Mouse (Mus musculus) left cerebral cortex, postnatal 36 days (tissue): ENCODE measurements around the gene Igf1r. TPM values are rescaled to one million over a fixed set of nuclear protein-coding genes. Genes with fewer than 3 reads are reported as not detected.

Experiments
- DNase-seq, 2 experiments: peaks; one replicate each; pipeline ENCODE4 v3.0.0; 2021 to 2022; ENCODE audit warnings: low spot score in 2 of 2, mixed read lengths in 1 of 2
- intact Hi-C: fragments of 180-260 bp; cut with DNase I; formaldehyde crosslinking; loops from one replicate; pipeline ENCODE4 v1.15.1; 2025
- total RNA-seq, 2 experiments: library from RNA; stranded (reverse); gene quantifications; 2 replicates each; pipeline ENCODE4 v1.2.3; 2021

Gene Igf1r
- total RNA-seq, 2 experiments from 2014 or later: 38.4 to 62.0 TPM

DNA sequence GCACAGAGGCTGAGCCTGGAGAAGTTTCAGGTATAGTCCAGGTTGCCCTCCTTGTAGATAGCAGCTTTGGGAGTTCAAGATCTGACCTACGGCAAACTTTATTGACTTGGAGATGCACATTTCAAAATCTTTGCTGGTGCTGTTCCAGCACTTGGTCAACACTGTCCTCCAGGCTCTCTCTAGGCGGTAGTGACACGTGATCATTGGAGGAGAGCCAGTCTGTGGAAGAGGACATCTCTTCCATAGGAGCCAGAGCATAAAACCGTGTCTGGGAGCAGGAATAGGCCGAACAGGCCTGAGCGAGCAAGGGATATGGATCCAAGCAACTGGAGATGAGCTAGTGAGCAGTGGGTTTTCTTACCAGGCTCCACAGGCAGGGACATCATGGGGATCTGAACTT lies 113.3 kb downstream of the Igf1r start:
- intact Hi-C loops: no loop called here
- no peak for DNase-seq

DNA sequence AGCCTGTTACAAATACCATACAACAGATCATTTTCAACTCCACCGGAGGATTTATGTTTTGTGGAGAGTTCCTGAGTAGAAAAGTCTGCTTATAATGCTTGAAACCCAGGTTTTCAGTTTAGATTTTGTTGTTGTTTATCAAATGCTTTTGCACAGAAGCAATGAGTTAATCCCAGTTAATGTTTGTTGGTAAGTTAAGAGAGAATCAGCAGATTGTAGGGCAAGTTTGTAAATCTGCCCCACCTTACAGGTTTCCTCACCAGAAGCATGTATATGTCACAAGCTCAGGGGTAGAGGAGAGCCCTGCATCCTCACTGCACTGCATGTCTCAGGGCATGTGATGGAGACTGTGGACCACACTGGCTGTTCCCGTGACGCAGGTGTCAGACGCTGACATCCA lies 114.7 kb downstream of the Igf1r start:
- DNase-seq: no peak
- intact Hi-C loops: no loop called here

DNA sequence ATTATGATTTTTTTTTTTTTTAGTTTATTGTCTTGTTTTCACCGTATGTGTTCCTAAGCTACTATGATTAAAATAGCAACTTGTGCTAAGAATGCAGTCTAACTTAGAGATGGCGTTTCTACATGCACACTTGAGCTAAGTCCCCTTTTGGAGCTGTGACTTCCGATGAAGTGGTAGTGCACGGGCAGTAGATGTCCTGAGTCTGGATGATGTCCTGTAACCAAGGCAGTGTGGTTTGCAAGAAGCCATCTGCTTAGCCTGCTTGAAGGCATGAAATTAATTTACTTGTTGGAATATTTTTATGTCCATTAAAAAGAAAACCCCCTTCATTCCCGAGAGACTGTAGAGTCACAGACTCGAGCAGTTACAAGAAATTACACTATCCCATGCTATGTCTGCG lies 116.7 kb downstream of the Igf1r start:
- intact Hi-C loops: no loop called here
- DNase-seq: no peak

DNA sequence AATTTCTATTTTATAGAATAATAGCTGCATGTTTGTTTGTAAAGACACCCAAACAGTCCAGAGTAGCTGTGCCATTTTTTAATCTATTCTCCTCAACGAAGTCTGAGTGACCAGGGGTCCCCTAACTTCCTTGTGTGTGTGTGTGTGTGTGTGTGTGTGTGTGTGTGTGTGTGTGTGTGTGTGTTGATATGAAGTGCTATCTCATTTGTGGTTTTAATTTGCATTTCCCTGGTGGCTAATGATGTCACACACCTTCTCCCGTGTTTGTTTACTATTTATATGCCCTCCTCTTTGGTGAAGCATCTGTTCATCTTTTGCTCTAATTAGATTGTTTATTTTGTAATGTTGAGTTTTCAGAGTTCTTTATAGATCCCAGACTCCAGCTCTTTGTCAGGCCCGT lies 117.4 kb downstream of the Igf1r start:
- intact Hi-C loops: no loop called here
- no peak for DNase-seq

DNA sequence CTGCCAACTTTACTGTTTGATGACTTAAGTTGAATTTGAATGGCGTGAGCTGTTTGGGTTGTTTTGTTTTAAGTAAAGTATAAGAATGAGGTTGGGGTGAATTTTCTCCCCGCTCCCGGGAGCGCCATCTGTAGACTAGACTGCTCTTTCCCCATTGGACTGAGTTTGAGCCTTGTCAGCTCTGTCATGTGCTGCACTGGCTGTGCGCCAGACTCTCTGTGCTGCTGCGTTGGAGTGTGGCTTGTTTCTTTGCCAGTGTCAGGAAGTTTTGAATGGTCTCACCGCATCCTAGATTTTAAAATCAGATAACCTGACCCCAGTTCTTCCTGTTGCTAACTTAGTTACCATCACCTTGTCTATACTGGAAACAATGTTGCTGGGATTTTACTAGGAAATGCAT lies 118.0 kb downstream of the Igf1r start:
- intact Hi-C loops: no loop called here
- peak in 1 of 2 experiments; percentile 45 for DNase-seq

DNA sequence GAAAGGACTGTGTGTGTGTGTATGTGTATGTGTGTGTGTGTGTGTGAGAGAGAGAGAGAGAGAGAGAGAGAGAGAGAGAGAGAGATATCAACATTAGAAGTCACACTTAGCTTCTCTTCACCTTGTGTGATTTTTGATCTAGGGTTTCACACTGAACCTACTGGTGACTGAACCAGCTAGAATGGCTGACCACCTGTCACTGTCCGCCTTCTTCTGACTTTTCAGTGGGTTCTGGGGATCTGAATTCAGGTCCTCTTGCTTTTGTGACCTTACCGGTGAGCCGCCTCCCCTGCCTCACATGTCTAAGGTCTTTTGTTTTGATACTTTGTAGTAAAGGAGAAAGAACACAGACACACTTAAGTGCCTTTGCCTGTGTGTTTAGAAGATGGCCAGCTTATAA lies 118.4 kb downstream of the Igf1r start:
- intact Hi-C loops: no loop called here
- DNase-seq: no peak

DNA sequence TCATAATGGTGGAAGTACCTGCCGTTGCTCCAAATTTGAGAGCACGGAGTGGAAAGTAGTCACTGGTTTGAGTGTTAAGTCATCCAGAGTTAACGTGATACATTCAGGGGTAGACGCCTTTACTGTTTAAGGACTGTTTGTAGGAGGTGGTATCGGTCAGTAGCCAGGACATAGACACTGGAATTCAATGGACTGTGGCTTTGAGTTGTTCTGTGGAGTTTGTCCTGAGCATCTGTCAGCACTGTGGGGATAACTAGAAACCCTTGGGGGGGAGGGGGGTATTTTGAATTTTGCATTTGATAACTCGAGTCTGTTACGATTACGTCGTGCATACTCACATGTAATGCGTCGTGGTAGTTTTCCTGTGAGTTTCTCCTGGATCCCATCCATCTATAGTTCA lies 119.1 kb downstream of the Igf1r start:
- no peak for DNase-seq
- intact Hi-C loops: no loop called here

DNA sequence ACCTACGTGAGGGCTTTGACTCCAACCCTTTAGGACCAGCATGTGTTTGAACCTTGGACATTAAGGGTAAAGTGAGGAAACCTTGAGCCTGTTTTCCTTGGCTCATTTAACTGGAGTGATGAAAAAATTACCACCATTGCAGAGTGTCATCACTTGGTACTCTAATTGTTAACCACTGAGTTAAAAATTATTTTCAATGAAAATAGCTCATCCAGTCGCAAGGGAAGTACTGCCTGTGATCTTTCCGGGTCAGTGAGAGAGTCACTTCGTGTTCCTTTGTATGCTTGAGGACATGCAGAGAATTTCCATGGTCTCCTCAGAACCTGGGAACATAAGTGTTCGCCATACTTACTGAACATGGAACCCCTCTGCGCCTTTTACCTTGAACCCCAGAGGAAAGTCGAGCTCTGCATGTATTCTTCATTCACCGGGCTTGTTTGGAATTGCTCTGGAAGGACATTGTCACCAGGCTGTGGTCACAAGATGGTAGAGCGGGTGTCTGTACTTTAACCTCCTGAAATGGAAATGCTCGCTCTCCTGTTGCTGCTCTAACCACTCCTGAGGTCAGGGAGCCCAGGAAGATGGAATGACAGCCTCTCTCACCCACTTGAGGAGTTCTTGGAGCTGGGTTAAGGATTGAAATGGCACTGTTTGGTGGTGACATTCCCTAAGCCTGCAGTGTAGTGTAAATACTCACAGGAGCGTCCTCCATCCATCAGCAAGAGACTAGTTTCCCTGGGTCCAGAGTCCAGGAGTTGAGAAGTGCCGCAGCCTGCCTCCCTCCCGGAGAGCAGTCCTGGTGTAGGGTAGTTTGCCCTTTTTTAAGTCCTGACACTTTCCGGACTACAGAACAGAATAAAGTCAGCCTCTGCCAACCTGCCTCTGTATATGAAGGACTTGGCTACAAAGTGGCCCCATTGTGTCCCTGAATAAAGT lies 120.2 kb downstream of the Igf1r start:
- no peak for DNase-seq
- intact Hi-C loops: no loop called here

DNA sequence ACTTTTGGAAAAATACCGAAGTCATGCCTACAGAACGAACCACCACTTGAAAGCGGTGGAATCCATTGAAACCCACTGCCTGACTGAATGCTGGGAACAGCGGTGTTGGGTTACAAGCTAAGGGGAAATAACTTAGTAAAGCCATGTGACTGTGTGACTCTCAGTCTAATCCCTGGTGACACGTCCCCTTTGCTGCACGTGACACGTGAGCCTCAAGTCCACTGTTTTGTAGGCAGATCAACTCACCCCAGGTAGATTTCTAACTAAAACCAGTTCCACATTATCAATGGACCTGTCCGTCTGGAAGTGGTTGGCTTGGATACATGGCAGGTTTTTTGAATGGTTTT lies 120.8 kb downstream of the Igf1r start:
- intact Hi-C loops: no loop called here

DNA sequence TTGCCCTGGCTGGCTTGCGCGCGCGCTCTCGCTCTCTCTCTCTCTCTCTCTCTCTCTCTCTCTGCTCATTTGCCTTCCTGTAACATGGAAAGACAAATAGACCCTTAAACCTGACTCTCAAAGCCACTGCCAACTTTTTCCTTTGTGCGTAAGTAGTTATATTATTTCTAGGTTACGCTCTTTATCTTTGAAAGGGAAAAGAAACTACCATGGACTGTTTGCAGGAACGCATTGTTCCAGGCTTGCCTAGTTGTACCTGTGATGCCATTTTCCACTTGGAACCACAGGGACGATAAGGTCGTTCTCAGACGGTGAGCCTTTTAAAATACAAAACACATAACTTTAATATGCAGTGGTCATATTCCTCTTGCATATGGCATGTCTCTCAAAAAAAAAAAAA lies 122.1 kb downstream of the Igf1r start:
- DNase-seq: no peak
- intact Hi-C loops: no loop called here

More for the DNA sequence above, 120.8 kb downstream of the Igf1r start:
- no peak for DNase-seq

DNA sequence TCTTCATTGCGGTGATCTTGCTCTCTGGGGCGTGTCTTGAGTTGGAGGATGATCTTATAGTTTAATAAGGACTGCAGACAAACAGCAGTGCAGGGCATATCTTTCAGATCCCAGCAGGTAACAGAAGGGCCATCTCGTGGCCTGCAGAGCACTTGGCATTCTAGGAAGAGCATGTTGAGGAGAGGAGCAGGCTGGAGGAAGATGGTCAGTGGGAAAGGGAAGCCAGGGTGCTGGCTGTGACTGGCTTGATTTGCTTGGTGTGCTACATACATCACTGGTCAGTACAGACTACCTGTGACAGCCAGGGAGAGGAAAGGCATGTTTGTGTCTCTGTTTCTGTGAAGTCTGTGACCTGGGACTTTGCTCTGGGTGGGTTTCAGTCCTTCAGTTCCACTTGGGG lies 122.8 kb downstream of the Igf1r start:
- intact Hi-C loops: no loop called here

DNA sequence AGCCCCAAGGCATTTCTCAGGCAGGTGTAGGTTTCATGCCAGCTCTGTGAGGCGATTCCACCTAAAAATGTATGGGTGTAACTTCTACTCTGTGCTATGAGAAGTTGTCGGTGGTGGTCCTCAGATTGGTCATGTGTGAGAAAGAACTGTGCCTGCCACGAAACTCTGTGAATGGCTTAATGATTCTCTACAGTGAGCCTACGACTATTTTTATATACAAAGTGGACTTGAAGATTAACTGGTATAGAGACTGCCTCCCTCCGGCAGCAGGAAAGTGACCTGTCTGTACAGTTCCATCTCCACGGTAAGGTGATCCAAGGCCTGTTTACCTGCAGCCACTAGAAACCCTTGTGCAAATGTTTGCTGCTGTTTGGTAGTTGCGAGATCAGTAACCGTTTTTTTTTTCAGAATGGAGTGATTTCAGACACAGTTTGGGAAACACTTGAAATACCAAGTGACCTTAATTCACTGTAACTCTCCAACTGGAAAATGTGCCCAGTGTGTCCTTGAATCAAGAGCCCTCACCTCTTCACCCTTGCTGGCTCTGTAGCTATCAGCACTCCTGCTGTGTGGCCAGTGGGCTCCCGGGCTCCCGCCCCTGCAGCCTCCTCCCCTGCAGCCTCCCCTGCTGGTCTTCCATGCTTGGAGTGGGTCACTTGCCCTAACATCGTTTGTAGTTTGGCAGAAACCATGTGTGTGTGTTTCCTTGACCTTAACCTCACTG lies 127.7 kb downstream of the Igf1r start:
- intact Hi-C loops: no loop called here

More for the DNA sequence above, 122.8 kb downstream of the Igf1r start:
- no peak for DNase-seq

DNA sequence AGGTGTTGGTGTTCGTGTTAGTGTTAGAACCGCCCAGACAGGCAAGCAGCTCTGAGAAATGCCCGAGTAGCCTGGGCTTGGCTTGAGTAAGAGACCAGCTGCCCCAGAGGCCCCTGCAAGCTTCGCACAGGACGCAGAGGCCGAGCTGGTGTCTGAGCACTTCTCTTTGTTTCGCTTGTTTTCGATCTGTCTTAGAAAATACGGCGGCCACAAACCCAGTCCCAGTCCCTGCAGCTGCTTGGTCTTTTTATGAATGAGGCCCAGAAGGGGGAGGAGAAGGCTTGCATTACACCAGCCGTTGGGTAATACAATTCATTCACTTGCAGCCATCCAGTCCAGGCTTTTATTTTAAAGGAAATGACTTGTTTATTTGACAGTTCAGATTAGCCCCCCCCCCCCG lies 132.7 kb downstream of the Igf1r start:
- intact Hi-C loops: loop anchor here (5.0 kb wide), 1 partner anchor 37 kb away; no protein-coding TSS in a partner anchor
- no peak for DNase-seq

More for the DNA sequence above, 127.7 kb downstream of the Igf1r start:
- DNase-seq: no peak

DNA sequence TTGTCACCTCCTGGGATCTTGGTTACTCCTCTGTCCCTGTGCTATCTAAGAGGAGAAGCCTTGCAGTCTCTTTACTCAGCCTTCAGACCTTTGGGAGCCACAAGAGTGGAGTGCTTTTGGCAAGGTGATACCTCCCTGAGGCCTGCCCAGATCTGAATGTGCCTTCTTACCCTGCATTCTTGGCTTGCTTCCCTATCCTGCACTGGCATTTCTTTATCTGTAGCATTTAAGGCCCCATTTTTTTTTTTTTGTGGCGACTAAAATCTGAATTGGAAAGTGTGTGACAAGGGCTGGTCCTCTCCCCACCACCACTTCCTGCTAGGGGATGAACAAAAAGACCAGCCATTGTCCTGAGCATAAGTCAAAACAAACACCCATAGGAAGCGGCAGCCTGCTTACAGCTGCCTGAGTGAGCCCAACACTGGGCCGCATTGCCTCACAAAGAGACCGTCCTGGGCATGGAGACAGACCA lies 133.3 kb downstream of the Igf1r start:
- intact Hi-C loops: loop anchor here (5.0 kb wide), 1 partner anchor 36 kb away; no protein-coding TSS in a partner anchor
- DNase-seq: no peak

DNA sequence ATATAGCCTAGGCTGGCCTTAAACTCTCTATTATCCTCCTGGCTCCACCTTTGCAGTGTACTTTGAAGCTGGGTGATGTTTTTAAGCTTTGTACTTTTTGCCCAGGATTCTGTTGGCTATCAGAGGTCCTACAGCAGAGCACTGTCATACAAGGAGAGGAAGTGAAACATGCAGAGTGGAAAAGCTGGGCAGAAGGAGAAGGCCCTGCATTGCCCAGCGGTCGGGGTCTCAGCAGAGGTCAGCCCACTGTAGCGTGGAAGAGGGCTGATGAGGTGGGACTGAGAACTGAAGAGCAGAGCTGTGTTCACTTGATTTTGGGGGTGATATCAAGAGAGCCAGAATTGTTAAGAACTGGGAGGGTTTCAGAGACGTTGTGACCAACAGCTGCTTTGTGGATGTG lies 134.9 kb downstream of the Igf1r start:
- intact Hi-C loops: loop anchor here (5.0 kb wide), 1 partner anchor 35 kb away; no protein-coding TSS in a partner anchor
- DNase-seq: no peak

DNA sequence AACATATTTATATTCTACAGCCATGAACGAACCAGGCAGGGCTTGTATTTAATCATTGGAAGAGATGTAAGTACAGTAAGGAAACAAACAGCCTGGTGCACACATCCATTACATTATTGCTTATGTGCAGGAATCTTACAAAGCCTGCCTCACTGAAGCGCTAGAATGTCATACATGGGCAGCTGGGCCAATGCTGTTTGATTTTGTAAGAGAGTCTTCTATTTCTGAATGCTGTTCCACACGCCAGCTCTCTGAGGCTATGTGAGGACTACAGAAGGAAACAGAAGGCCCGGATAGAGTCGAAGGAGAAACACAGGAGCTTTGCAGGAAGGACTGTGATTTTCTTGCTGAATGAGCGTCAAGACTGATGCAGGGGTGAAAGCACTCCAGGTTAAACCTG lies 136.2 kb downstream of the Igf1r start:
- intact Hi-C loops: loop anchor here (5.0 kb wide), 1 partner anchor 33 kb away; no protein-coding TSS in a partner anchor
- DNase-seq: peak; percentile 58 to 59

DNA sequence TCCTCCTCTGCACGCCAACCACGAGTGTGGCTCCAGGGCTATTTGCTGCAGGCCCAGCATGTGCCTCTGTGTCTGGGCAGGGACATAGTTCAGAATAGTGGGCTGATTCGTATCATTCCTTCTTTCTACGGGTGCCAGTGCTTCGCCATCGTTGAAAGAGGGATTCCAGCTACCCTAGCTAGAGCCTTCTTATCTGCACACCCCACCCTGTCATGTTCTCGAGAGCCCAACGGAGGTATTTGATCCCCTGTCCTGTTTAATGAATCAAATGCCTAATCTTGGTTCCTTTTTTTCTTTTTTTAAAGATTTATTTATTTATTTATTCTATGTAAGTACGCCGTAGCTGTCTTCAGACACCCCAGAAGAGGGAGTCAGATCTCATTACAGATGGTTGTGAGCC lies 137.1 kb downstream of the Igf1r start:
- no peak for DNase-seq
- intact Hi-C loops: loop anchor here (5.0 kb wide), 1 partner anchor 33 kb away; no protein-coding TSS in a partner anchor

DNA sequence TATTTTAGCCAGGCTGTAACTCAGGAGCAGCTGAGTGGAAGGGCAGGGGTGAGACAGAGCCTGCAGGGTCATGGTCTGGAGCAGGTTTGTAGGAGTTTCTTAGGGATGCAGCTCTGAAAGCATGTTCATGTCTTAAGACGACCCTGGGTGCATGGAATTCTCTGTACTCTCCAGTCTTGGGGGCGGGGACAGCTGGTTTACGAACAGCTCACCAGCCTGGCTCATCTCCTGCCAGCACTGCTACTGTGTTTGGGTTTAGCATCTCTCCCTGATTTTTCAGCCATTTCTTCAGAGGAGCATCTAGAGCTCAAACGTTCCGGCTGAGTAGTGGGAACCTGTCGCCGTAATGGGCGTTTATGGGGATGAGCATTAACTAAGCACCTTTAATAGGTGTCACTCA lies 137.9 kb downstream of the Igf1r start:
- intact Hi-C loops: no loop called here
- DNase-seq: peak in 1 of 2 experiments; percentile 40

DNA sequence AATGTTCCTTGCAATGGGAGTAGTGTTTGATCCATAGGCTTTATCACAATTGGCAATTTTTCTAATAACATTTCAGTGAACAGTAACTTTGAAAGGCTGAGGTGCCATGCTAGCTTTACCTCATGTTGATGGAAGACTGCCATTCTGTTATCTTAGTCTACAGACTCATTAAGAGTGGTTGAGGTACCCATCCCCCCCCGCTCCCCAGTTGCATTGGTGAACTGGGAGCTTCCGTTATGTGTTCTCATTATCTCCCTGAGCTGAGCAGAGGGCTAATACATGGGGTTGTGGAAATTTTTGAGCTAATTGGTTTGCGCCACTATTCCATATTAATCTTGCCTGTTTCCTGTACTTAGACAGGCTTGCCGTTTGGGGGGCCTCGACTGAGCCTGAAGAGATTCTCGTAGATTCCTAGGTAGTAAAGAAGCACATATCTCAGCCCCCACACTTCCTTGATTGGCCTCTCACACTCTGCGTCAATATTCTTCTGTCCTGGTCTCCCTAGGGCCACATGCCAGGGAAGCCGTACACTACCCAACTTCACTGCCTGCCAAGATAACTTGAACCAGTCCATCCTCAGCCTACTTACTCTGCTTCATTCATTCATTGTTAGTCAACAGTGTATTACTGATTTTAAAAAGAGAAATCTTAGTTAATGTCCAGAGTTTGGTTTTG lies 139.8 kb downstream of the Igf1r start:
- intact Hi-C loops: no loop called here
- DNase-seq: no peak

DNA sequence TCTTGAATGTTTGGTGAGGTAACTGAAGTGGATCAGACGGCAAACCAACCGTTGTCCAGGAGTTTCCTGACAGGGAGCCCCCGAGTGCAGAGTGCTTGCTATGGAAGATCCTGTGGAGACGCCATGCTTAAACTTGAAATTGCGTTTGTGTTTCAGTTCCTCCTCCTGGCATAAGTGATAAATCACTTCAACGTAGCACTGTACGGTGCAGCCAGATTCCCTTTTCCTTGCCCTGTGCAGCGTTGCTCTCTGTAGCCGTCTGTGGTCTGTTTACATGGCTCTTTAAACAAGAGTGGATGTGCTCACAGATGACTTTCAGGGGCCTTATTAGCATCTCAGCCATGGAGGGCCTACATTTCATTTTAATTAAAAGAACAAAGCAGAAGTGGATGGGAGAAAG lies 141.2 kb downstream of the Igf1r start:
- DNase-seq: no peak
- intact Hi-C loops: no loop called here
